Mouse (Mus musculus) brain, embryonic 14.5 days (tissue): ENCODE data around the gene Gspt1. TPM values are rescaled to one million over a fixed set of nuclear protein-coding genes. Genes with fewer than 3 reads are reported as not detected.
A peak's percentile ranks its signal among the peaks of the same experiment; 100 is the strongest.

Experiments used
- DNase-seq: peaks from one replicate; pipeline ENCODE4 v3.0.0-alpha.2; 2011; ENCODE audit warnings: low read depth
- CTCF ChIP-seq: fragments of 200-500 bp; IDR thresholded peaks from 2 replicates; pipeline ENCODE4 v1.5.1; 2012; ENCODE audit warnings: inconsistent platforms, mild to moderate bottlenecking, moderate library complexity, borderline replicate concordance; ENCODE audit not compliant: insufficient read depth, insufficient read length; ENCODE audit errors: extremely low read depth
- POLR2A ChIP-seq: fragments of 200-500 bp; IDR thresholded peaks from 2 replicates; pipeline ENCODE4 v1.6.1; 2012; ENCODE audit warnings: mild to moderate bottlenecking, inconsistent platforms, borderline replicate concordance; ENCODE audit not compliant: poor library complexity, insufficient read depth, insufficient read length, severe bottlenecking; ENCODE audit errors: extremely low read depth
- polyA plus RNA-seq: library from polyadenylated mRNA; depleted of rRNA; stranded (reverse); fragments of >200 nt; gene quantifications from 2 replicates; pipeline ENCODE4 v1.2.3, GENCODE M21; 2012

Gspt1 gene
- polyA plus RNA-seq, 1 experiment: 54.9 TPM

DNA sequence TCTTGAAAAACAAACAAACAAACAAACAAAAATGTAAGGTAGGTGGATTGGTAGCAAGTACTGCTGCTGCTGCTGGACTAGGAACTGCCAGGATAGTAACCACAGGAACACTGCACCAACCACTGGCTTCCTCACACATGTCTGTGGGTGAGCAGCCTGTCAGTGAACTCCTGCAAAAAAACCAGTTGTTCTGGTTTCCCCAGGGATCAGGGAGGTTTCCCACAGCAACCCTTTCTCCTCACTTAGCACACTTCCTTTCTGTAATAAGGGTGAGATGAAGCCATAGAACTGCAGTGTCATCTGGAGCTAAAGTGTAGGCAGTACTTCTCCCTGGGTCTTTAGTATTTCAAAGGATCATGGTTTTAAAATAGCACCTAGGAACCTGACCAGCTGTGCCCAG is 9.1 kb upstream of the Gspt1 start:
- TF ChIP-seq POLR2A: no peak
- no peak for TF ChIP-seq CTCF
- DNase-seq: no peak

DNA sequence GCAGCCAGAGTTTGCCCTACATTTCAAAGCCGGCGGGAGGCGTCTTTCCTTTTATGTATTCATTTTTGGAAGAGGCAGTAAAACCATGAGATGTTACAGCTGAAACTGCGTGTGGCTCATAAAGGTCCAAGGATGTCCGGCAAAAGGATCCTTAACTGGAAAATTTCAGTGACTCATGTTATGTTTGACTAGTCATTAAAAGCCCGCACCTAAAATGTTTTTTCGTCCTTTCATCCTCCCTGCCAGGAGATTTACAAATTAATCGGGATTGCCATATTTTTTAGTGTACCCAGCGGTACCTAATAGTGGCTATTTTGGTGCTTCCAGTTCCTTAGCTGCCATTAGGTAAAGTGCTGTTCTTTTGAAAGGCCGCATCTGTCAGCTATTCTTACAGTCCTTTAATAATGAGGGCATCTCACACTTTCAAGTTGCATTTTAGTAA is 619 bp upstream of the Gspt1 start:
- TF ChIP-seq CTCF: no peak
- no peak for TF ChIP-seq POLR2A
- no peak for DNase-seq

DNA sequence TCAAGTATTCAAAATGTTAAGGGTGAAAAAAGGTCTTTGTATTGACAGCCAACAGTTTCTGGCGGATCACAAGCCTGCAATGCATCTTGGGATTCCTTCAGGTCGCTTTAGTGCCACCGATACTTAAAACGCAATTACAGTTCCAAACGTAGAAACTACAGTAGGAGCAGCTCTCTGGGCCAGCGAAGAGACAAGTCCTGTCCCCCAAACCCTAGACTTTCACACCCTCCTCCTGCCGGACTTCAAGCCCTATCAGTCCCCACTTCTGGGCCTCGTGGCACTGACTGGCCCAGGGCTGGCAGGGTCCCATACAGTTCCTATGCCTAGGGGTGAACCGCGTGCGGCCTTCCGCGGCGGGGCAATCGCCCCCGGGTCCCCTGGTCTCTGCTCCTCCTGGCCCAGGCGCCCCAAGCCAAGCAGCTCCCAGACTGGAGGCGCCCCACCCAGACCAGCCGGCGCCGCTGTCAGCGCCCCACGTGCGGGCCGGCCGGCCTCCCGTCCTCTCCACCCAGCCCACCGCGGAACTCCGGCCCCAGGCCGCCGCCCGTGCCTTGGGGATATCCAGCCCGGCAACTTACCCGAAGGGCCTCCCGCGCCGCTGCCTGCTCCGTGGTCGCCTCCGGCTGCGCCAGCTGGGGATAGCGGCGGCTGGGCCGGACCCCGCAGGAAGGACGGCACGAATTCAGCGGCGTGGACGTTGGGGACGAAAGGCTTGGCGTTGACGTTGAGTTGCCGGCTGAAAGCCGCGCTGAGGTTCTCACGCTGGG is 877 bp downstream of the Gspt1 start:
- TF ChIP-seq CTCF: no peak
- TF ChIP-seq POLR2A: no peak
- DNase-seq: peak; percentile 61

DNA sequence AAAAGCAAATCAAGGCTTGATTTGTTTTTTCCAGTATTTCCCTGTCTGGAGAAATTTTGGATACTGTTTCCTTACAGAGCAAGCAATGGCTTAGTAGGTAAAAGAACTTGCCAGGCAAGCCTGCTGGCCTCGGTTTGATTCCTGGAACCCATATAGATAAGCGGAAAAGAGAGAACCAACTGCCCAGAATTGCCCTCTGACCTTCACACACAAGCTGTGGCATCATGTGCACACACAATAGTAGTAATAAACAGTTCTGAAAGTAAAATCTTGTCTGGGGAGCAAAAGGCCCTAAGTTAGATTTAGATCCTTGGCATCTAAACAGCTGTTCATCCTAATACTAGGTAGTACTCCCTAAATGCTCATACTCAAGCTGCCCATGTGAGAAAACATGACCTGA is 6.3 kb downstream of the Gspt1 start:
- TF ChIP-seq POLR2A: no peak
- no peak for TF ChIP-seq CTCF
- no peak for DNase-seq

DNA sequence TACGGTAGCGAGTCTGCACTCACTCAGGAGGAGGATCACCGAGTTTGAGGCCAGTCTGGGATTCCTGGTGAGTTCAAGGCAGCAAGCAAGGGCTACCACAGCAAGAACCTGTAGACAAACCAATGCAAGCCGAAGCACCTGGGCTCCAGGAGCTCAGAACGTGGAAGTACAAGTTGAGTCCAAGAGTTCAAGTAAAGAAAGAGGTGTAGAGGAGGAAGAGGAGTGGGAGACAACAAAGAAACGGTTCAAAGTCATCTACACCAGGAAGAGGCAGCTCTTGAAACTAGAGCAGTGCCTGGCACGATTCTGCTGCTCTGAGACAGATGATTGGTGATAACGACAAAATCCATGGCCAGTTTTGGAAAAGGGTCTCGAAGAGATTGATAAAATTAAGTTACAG is 8.4 kb downstream of the Gspt1 start:
- TF ChIP-seq CTCF (no peak), POLR2A (no peak)
- DNase-seq: no peak

DNA sequence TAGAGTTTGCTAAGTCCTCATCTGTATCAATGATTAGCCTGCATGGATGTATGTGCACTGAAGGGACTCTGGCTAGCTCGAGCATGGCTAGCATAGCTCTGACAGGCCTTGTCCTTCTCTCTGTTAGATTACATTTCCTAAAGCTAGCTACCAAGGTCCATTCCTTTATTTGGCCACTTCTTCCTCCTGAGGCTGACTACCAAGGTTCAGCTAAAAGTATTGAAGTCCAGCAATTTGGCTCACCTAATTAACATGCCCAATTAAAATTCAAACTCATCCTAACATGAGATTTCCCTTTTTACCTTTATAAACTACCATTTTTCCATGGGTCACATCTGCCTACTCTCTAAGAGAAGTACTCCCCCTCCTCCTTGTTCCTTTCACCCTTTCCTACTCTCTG is 11.7 kb downstream of the Gspt1 start:
- DNase-seq: no peak
- no peak for TF ChIP-seq CTCF
- no peak for TF ChIP-seq POLR2A

DNA sequence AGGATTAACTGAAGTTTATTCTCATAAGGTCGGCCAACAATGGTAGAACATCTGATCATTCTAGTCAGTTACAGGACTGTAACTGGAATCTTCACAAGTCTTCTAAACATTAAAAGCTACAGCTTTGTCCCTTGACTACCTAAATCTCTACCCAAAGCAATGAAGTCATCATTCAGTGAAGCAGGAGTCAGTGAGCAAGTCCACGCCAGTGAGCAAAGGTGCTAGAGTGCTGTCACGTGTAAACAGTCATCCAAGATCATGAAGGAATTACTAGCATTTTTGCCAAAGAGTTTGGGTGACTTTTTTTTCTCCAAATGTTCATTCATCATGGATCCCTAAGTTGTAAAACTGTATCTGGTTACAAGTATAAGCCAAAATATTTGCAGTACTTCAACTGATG is 36.3 kb downstream of the Gspt1 start:
- no peak for TF ChIP-seq CTCF
- TF ChIP-seq POLR2A: no peak
- DNase-seq: no peak

DNA sequence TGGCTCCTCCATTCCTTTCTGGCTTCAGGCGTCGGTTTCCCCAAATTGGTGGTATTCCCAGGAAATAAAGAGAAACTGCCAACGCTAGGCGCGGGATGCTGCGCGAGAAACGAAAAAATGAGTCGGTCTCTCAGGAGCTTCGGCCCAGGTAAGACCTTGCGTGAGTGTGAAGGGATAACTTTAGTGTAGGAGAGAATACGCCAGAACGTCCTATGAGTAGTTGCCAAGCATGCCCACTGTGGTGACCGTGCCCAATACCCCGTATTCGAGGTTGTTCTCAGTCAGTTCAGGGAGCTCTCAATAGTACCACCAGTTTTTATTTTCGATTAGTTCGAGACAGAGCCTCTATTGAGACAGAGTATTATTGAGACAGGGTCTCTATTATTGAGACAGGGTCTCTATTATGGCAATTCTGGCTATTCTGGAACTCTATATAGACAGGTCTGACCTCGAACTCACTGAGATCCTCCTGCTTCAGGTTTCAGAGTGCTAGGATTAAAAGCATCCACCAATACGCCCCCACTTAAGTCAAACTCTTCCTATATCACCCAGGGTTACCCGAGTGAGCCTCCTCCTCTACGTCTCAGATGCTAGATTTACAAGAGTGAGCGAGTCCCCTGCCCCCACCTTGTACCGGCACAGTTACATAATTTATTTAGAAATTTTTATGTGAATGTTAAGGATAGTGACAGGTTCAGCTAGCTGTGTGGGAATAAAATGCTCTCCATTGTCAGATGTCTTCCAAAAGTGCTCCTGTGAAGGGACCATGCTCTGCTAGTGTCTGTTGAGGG is 50.3 kb downstream of the Gspt1 start:
- no peak for DNase-seq
- TF ChIP-seq CTCF: no peak
- no peak for TF ChIP-seq POLR2A

DNA sequence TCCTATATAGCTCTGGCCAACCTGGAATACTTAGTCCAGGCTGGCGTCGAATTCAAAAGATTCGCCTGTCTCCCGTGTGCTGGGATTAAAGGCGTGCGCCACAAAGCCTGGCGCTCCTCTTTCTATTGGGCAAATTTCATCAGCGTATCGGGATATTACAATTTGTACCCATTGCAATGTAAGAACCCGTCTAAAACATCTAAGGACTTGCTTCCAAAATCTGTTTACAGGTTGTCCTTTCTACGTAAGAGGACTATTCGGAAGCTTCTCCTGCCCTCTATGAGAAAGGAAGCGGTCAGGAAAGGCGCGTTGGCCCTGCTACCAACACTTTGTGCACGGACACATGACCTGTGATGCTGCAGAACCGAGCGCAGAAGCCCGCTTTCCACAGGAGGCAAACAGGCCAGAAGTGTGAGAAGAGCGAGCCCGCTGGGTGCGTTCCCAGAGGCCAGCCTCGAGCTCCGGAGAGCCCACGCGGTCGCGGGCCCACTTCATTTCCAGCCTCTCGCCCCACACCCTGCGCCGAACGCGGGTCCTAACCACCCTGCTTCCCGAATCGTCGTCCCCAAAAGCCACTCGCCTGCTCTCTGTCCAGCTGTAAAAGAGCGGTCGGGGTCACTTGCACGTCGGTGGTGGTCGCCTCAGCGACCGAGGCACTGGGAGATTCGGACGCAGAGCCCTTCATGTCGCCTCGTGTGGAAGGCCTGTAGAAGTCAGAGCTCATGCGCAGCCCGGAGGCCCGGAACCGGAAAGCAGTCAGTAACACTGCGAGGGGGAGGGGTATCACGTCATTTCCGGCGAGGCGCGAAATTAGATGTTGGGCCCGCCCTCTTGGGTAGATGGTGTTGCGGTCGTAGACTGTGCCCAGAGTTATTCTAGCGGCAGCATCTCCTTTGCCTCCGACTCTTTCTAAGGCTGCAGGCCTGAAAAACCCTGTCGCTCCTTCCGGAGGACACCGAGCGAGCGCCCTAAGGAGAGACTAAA is 51.3 kb downstream of the Gspt1 start, which contains the start of gene Rsl1d1:
TSS of gene Rsl1d1 (minus strand) at position 761 of the 984 bp plus-strand sequence.
- peak; percentile 98 for DNase-seq
- TF ChIP-seq POLR2A (peak; percentile 55; the same call in 1 of the 2 replicates), CTCF (no peak)

DNA sequence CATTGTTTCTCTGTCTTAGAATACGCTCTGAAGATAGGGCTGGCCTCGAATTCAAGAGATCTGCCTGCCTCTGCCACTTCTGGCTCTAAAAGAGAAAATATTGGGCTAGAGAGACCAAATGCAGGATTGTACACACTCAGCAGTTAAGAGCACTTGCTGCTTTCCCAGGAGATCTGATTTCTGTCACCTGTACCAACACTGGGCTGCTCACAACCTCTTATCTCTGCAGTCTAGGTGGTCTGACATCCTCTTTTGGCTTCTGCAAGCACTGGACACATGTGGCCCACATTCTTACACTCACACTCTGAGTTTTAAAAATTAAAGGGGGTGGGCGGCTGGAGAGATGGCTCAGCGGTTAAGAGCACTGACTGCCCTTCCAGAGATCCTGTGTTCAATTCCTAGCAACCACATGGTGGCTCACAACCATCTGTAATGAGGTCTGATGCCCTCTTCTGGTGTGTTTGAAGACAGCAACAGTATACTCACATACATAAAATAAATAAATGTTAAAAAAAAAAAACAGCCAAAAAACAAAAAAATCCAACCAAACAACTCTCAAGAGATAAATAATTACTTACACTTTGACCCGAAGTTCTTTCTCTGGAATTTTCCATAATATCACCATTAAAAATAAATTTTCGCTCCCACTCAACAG is 52.3 kb downstream of the Gspt1 start:
- TF ChIP-seq CTCF (no peak), POLR2A (no peak)
- no peak for DNase-seq
